Mouse (Mus musculus): ENCODE measurements around the gene E030018B13Rik. TPM values are rescaled to one million over a fixed set of nuclear protein-coding genes. Genes with fewer than 3 reads are reported as not detected.

E030018B13Rik gene
- polyA plus RNA-seq, 1 experiment: not detected

GRCm38 (mm10) chr7:63965635-63966418, 49.2 kb downstream of the E030018B13Rik start:
- TF ChIP-seq POLR2A (IDR thresholded peaks at IDR 0.05; ENCODE audit: insufficient read depth, low read length) (no peak), EP300 (IDR thresholded peaks at IDR 0.05; ENCODE audit: insufficient read depth, low read depth, low read length) (no peak), CTCF (IDR thresholded peaks at IDR 0.05; ENCODE audit: low read depth, low read length) (no peak)
- H3K9ac ChIP-seq (ENCODE audit: low read depth, poor library complexity, severe bottlenecking): no peak overlapping the region
- no peaks in the 10 kb centered on the region for H3K27me3 ChIP-seq (ENCODE audit: control insufficient read depth, insufficient read depth, low read length, poor library complexity, severe bottlenecking)
- no peak overlapping the region for H3K4me3 ChIP-seq (ENCODE audit: low read depth, low read length)
- H3K27ac ChIP-seq (ENCODE audit: insufficient read depth, low read length): no peak overlapping the region
- no peaks in the 10 kb centered on the region for H3K4me1 ChIP-seq (ENCODE audit: control insufficient read depth, insufficient read depth, low read length)
- no peaks in the 10 kb centered on the region for H3K9me3 ChIP-seq (replicated peaks; ENCODE audit: control insufficient read depth, insufficient read depth, low read length, poor library complexity, severe bottlenecking)
- H3K36me3 ChIP-seq (ENCODE audit: control insufficient read depth, insufficient read depth, low read length, poor library complexity, severe bottlenecking): no peaks in the 10 kb centered on the region

- no peaks in the 10 kb centered on the region for H3K36me3 ChIP-seq (ENCODE audit: control insufficient read depth, insufficient read depth, low read length, poor library complexity, severe bottlenecking)
- no peaks in the 10 kb centered on the region for H3K27me3 ChIP-seq (ENCODE audit: control insufficient read depth, insufficient read depth, low read length, poor library complexity, severe bottlenecking)
- no peak overlapping the region for H3K27ac ChIP-seq (ENCODE audit: insufficient read depth, low read length)
- H3K9me3 ChIP-seq (replicated peaks; ENCODE audit: control insufficient read depth, insufficient read depth, low read length, poor library complexity, severe bottlenecking): no peaks in the 10 kb centered on the region
- no peak for TF ChIP-seq EP300 (IDR thresholded peaks at IDR 0.05; ENCODE audit: insufficient read depth, low read depth, low read length)
- TF ChIP-seq POLR2A (IDR thresholded peaks at IDR 0.05; ENCODE audit: insufficient read depth, low read length): no peak
- no peak for TF ChIP-seq CTCF (IDR thresholded peaks at IDR 0.05; ENCODE audit: low read depth, low read length)
- peaks cover 1% of the 10 kb centered on the region for H3K4me1 ChIP-seq (ENCODE audit: control insufficient read depth, insufficient read depth, low read length)
- H3K9ac ChIP-seq (ENCODE audit: low read depth, poor library complexity, severe bottlenecking): no peak overlapping the region
- no peak overlapping the region for H3K4me3 ChIP-seq (ENCODE audit: low read depth, low read length)
These were observed 53.3 kb downstream of the E030018B13Rik start for GRCm38 (mm10) chr7:63969941-63970340.

Other genes with a start within 250 kb of the E030018B13Rik start
- gene Klf13, start 22.1 kb downstream of the E030018B13Rik start, polyA plus RNA-seq (2011; ENCODE audit: insufficient read depth, insufficient read length, low read depth, missing spikeins): 36.5 and 38.2 TPM in 2 replicates
- 1.5 and 2.4 TPM in 2 replicates for gene Trpm1, start 237.0 kb downstream of the E030018B13Rik start, polyA plus RNA-seq (2011; ENCODE audit: insufficient read depth, insufficient read length, low read depth, missing spikeins)

Data from ES-Bruce4 (cell line).